Mouse (Mus musculus) G1E (cell line): ENCODE measurements around the gene Sctr. TPM values are rescaled to one million over a fixed set of nuclear protein-coding genes. Genes with fewer than 3 reads are reported as not detected.

Experiments
- ATAC-seq: 2 replicates; pipeline ENCODE4 v1.8.0; 2016; ENCODE audit warnings: mild to moderate bottlenecking; ENCODE audit not compliant: insufficient number of reproducible peaks, poor library complexity, low FRiP score, severe bottlenecking; ENCODE audit errors: extremely low read depth
- DNase-seq: peaks from one replicate; pipeline ENCODE4 v3.0.0; 2012; ENCODE audit warnings: low spot score
- H3K27me3 ChIP-seq: 2 replicates; pipeline ENCODE4 v1.6.1; 2012; ENCODE audit warnings: mild to moderate bottlenecking, low read length, inconsistent platforms; ENCODE audit not compliant: insufficient read depth
- H3K36me3 ChIP-seq: replicated peaks from 2 replicates; pipeline ENCODE3; 2012; ENCODE audit warnings: mild to moderate bottlenecking, inconsistent platforms
- H3K4me1 ChIP-seq: 2 replicates; pipeline ENCODE4 v1.6.1; 2012; ENCODE audit warnings: low read depth, low read length, inconsistent platforms, mixed read lengths; ENCODE audit not compliant: insufficient read depth
- H3K4me3 ChIP-seq: 2 replicates; pipeline ENCODE4 v1.5.1; 2012; ENCODE audit warnings: low read depth, mild to moderate bottlenecking, inconsistent platforms, low read length, moderate library complexity, mixed read lengths
- H3K9me3 ChIP-seq: replicated peaks from 2 replicates; pipeline ENCODE4 v1.6.1; 2012; ENCODE audit warnings: inconsistent platforms
- CTCF ChIP-seq: IDR thresholded peaks from 2 replicates; pipeline ENCODE4 v1.5.1; 2012; ENCODE audit warnings: low read depth, low read length, inconsistent platforms, mixed read lengths
- GATA1 ChIP-seq: IDR thresholded peaks from 2 replicates; pipeline ENCODE4 v1.6.1; 2012; ENCODE audit warnings: borderline replicate concordance, low read length, inconsistent platforms, mixed read lengths
- GATA2 ChIP-seq: IDR thresholded peaks from 2 replicates; pipeline ENCODE4 v1.6.1; 2012; ENCODE audit warnings: low read depth, low read length, inconsistent platforms, borderline replicate concordance
- POLR2AphosphoS5 ChIP-seq: IDR thresholded peaks from 2 replicates; pipeline ENCODE4 v1.6.1; 2012; ENCODE audit warnings: low read depth, low read length, inconsistent platforms; ENCODE audit not compliant: insufficient replicate concordance
- TAL1 ChIP-seq: conservative IDR thresholded peaks from 2 replicates; pipeline ENCODE4 v1.6.1; 2012; ENCODE audit warnings: low read depth, low read length, inconsistent platforms, mixed read lengths
- polyA plus RNA-seq: library from polyadenylated mRNA; stranded (reverse); fragments of >175 nt; gene quantifications from 2 replicates; pipeline ENCODE4 v1.2.3, GENCODE M21; 2012
- total RNA-seq, 2 experiments: library from RNA; stranded (forward) in 1 of 2; stranded (reverse) in 1 of 2; fragments of 200-1000 nt in 1 of 2; fragments of >200 nt in 1 of 2; fragmentation: Nextera tagmentation in 1 of 2; gene quantifications; 2 replicates each; pipeline ENCODE4 v1.2.3; 2014 to 2017

The Sctr gene
- total and polyA plus RNA-seq, 3 experiments: not detected

GRCm38 (mm10) chr1:120099483-120099882 is 92.8 kb downstream of the Sctr start:
- ATAC-seq (no peak), DNase-seq (no peak)
- Histone ChIP-seq H3K4me1 (no peaks in the 10 kb centered on the region; the same call in 1 of the 2 replicates), H3K4me3 (no peak overlapping the region), H3K9me3 (no peaks in the 10 kb centered on the region), H3K36me3 (no peaks in the 10 kb centered on the region), H3K27me3 (peaks cover 11% of the 10 kb centered on the region)
- no peak for TF ChIP-seq GATA1
- no peak for TF ChIP-seq GATA2
- no peak for TF ChIP-seq CTCF
- no peak for TF ChIP-seq TAL1
- no peak for TF ChIP-seq POLR2AphosphoS5

- no peak for TF ChIP-seq POLR2AphosphoS5
- TF ChIP-seq GATA1: no peak
- TF ChIP-seq GATA2: no peak
- no peak for TF ChIP-seq CTCF
- no peak for TF ChIP-seq TAL1
- ATAC-seq (no peak), DNase-seq (no peak)
- no peaks in the 10 kb centered on the region for H3K36me3 ChIP-seq
- H3K9me3 ChIP-seq: no peaks in the 10 kb centered on the region
- no peak overlapping the region for H3K4me3 ChIP-seq
- peaks cover 11% of the 10 kb centered on the region for H3K27me3 ChIP-seq
- H3K4me1 ChIP-seq: no peaks in the 10 kb centered on the region; the same call in 1 of the 2 replicates
Measured at GRCm38 (mm10) chr1:120100456-120101226, 93.9 kb downstream of the Sctr start.

- H3K27me3 ChIP-seq: peaks cover 11% of the 10 kb centered on the region
- TF ChIP-seq GATA1 (no peak), CTCF (no peak), POLR2AphosphoS5 (no peak), TAL1 (no peak), GATA2 (no peak)
- H3K4me1 ChIP-seq: no peaks in the 10 kb centered on the region; the same call in 1 of the 2 replicates
- ATAC-seq (no peak), DNase-seq (no peak)
- H3K36me3 ChIP-seq: no peaks in the 10 kb centered on the region
- H3K4me3 ChIP-seq: no peak overlapping the region
- no peaks in the 10 kb centered on the region for H3K9me3 ChIP-seq
Measured at GRCm38 (mm10) chr1:120101227-120101609, 94.5 kb downstream of the Sctr start.

GRCm38 (mm10) chr1:120105556-120105959 is 98.9 kb downstream of the Sctr start:
- ATAC-seq: no peak
- DNase-seq: no peak
- peaks cover 11% of the 10 kb centered on the region for H3K27me3 ChIP-seq
- no peak overlapping the region for H3K4me3 ChIP-seq
- no peaks in the 10 kb centered on the region for H3K36me3 ChIP-seq
- no peak for TF ChIP-seq GATA2
- no peak for TF ChIP-seq TAL1
- TF ChIP-seq GATA1: no peak
- TF ChIP-seq POLR2AphosphoS5: no peak
- no peak for TF ChIP-seq CTCF
- H3K4me1 ChIP-seq: no peaks in the 10 kb centered on the region; the same call in 1 of the 2 replicates
- no peaks in the 10 kb centered on the region for H3K9me3 ChIP-seq

GRCm38 (mm10) chr1:120109741-120110432 is 103.2 kb downstream of the Sctr start:
- peaks cover 42% of the 10 kb centered on the region for H3K36me3 ChIP-seq
- DNase-seq (no peak), ATAC-seq (no peak)
- peaks cover 7% of the 10 kb centered on the region for H3K9me3 ChIP-seq
- H3K4me3 ChIP-seq: no peak overlapping the region
- H3K27me3 ChIP-seq: no peaks in the 10 kb centered on the region; the same call in 1 of the 2 replicates
- peaks cover 17% of the 10 kb centered on the region for H3K4me1 ChIP-seq
- no peak for TF ChIP-seq CTCF
- no peak for TF ChIP-seq GATA1
- no peak for TF ChIP-seq TAL1
- no peak for TF ChIP-seq GATA2
- TF ChIP-seq POLR2AphosphoS5: no peak

- DNase-seq (no peak), ATAC-seq (no peak)
- Histone ChIP-seq H3K9me3 (peaks cover 17% of the 10 kb centered on the region), H3K36me3 (peaks cover 60% of the 10 kb centered on the region), H3K27me3 (no peaks in the 10 kb centered on the region; the same call in 1 of the 2 replicates), H3K4me3 (no peak overlapping the region), H3K4me1 (peaks cover 17% of the 10 kb centered on the region)
- TF ChIP-seq POLR2AphosphoS5: no peak
- no peak for TF ChIP-seq TAL1
- TF ChIP-seq GATA1: no peak
- no peak for TF ChIP-seq CTCF
- TF ChIP-seq GATA2: no peak
Measured at GRCm38 (mm10) chr1:120111766-120112165, 105.1 kb downstream of the Sctr start.
